Mouse (Mus musculus): ENCODE data around the gene Ipp.
A peak's percentile ranks its signal among the peaks of the same experiment; 100 is the strongest.

The Ipp gene

GRCm38 (mm10) chr4:116507425-116508218 is at the start of gene Ipp:
Gene Ipp, plus strand, starts transcription at chr4:116507549.
- DNase-seq = peak; percentile 100

- DNase-seq = no peak
Observed at GRCm38 (mm10) chr4:116461943-116462342, 45.4 kb upstream of the Ipp start.

GRCm38 (mm10) chr4:116463231-116464125 is 43.9 kb upstream of the Ipp start:
- peak; percentile 96 for DNase-seq

GRCm38 (mm10) chr4:116464126-116464981 is 43.0 kb upstream of the Ipp start, which contains the start of gene Mast2:
Gene Mast2, minus strand, starts transcription at chr4:116464183.
- peak; percentile 99 for DNase-seq

- no peak for DNase-seq
Observed at GRCm38 (mm10) chr4:116481322-116481721, 26.0 kb upstream of the Ipp start.

- no peak for DNase-seq
Observed at GRCm38 (mm10) chr4:116483476-116483875, 23.9 kb upstream of the Ipp start.

- DNase-seq = peak; percentile 97
Observed at GRCm38 (mm10) chr4:116491119-116491536, 16.2 kb upstream of the Ipp start.

GRCm38 (mm10) chr4:116491886-116492285 is 15.5 kb upstream of the Ipp start:
- no peak for DNase-seq

GRCm38 (mm10) chr4:116492460-116492859 is 14.9 kb upstream of the Ipp start:
- DNase-seq = peak; percentile 88

GRCm38 (mm10) chr4:116493646-116494045 is 13.7 kb upstream of the Ipp start:
- DNase-seq = no peak

- peak; percentile 71 for DNase-seq
Observed at GRCm38 (mm10) chr4:116499978-116500377, 7.4 kb upstream of the Ipp start.

GRCm38 (mm10) chr4:116506886-116507424 is 394 bp upstream of the Ipp start:
- peak; percentile 85 for DNase-seq

GRCm38 (mm10) chr4:116531109-116531508 is 23.8 kb downstream of the Ipp start:
- no peak for DNase-seq

- DNase-seq = peak; percentile 19
Observed at GRCm38 (mm10) chr4:116536351-116536750, 29.0 kb downstream of the Ipp start.

GRCm38 (mm10) chr4:116537737-116538136 is 30.4 kb downstream of the Ipp start:
- peak; percentile 25 for DNase-seq

- DNase-seq = no peak
Observed at GRCm38 (mm10) chr4:116550432-116550831, 43.1 kb downstream of the Ipp start.

GRCm38 (mm10) chr4:116553035-116553434 is 45.7 kb downstream of the Ipp start:
- DNase-seq = no peak

- DNase-seq = peak; percentile 96
Observed at GRCm38 (mm10) chr4:116555413-116556300, 48.3 kb downstream of the Ipp start, which contains the start of gene Tmem69. Gene Tmem69, minus strand, starts transcription at chr4:116555936.

GRCm38 (mm10) chr4:116556561-116557305 is 49.4 kb downstream of the Ipp start:
- DNase-seq = peak; percentile 99

Measured in heart, adult 11 months (tissue).